Mouse (Mus musculus): ENCODE results near the gene Sbno2. TPM values are rescaled to one million over a fixed set of nuclear protein-coding genes. Genes with fewer than 3 reads are reported as not detected.

Gene Sbno2
- polyA plus RNA-seq, 1 experiment from 2014 or later, result 10.4 TPM

- Histone ChIP-seq H3K9ac (peak overlapping the region; percentile 97), H3K27me3 (no peaks in the 10 kb centered on the region), H3K9me3 (replicated peaks) (no peaks in the 10 kb centered on the region), H3K4me3 (replicated peaks) (peak overlapping the region; percentile 94), H3K4me2 (peak overlapping the region; percentile 82), H3K36me3 (replicated peaks) (peaks cover 55% of the 10 kb centered on the region), H3K4me1 (replicated peaks) (peaks cover 81% of the 10 kb centered on the region), H3K27ac (replicated peaks) (peak overlapping the region; percentile 95)
- 30% methylated on average over 1 of the region's 1 CpGs for WGBS (ENCODE audit: insufficient replicate concordance)
- no peak for ATAC-seq (ENCODE audit: insufficient read depth)
These were observed 12.4 kb upstream of the Sbno2 start for GRCm38 (mm10) chr10:80117736-80118135.

DNA sequence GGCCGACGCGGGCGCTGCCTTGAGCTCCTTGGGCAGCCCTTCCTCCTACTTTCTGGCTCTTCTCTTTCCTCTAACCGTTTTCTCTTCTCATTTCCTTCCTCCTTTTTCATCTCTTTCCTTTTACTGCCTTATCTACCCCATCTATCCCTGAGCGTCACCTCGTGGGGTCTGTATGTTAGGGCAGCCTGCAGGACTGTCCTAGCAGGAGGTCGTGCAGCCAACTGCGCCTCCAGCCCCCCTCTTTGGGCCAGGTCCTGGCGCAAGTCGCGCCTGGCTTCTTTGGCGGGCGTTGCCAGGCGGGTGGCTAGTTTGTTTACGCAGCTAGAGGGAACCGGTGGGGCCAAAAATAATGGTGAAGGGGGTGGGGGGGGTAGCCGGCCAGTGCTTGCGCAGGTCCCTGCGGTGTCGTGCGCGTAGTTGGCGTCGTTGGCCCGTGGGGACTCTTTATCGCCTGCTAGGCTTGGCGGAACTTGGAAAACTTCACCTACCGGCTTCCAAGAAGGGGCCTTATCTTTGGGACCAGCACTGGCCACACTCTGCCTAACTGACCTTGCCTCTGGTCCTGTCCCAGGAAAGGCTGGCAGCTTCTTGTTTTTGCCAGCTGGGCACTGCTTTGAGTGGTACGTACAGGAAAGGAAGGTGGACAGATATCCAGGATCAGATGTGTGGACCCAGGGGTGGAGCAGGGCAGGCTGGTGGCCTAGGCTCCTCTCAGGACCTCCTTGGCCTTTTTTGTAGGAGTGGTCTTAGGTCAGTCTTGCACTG is 11.7 kb upstream of the Sbno2 start:
- H3K27ac ChIP-seq (replicated peaks), result peak overlapping the region; percentile 95
- H3K4me3 ChIP-seq (replicated peaks), result peak overlapping the region; percentile 94
- peaks cover 75% of the 10 kb centered on the region for H3K4me1 ChIP-seq (replicated peaks)
- H3K9ac ChIP-seq, result peak overlapping the region; percentile 97
- peak; percentile 6 for ATAC-seq (ENCODE audit: insufficient read depth)
- WGBS (ENCODE audit: insufficient replicate concordance), result under 1% methylated on average over 30 of the region's 30 CpGs
- peak overlapping the region; percentile 82 for H3K4me2 ChIP-seq
- no peaks in the 10 kb centered on the region for H3K9me3 ChIP-seq (replicated peaks)
- H3K36me3 ChIP-seq (replicated peaks), result peaks cover 49% of the 10 kb centered on the region
- H3K27me3 ChIP-seq, result no peaks in the 10 kb centered on the region

DNA sequence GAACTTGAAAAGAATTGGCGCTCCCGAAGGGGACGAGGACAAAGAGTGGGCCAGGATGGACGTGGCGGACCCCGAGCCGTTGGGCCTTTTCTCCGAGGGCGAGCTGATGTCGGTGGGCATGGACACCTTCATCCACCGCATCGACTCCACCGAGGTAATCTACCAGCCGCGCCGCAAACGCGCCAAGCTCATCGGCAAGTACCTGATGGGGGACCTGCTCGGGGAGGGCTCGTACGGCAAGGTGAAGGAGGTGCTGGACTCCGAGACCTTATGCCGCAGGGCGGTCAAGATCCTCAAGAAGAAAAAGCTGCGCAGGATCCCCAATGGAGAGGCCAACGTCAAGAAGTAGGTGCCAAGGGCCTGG is 11.2 kb upstream of the Sbno2 start:
- H3K4me2 ChIP-seq, result peak overlapping the region; percentile 82
- no peaks in the 10 kb centered on the region for H3K27me3 ChIP-seq
- WGBS (ENCODE audit: insufficient replicate concordance), result under 1% methylated on average over 27 of the region's 27 CpGs
- H3K9me3 ChIP-seq (replicated peaks), result no peaks in the 10 kb centered on the region
- peaks cover 44% of the 10 kb centered on the region for H3K36me3 ChIP-seq (replicated peaks)
- peaks cover 70% of the 10 kb centered on the region for H3K4me1 ChIP-seq (replicated peaks)
- H3K27ac ChIP-seq (replicated peaks), result peak overlapping the region; percentile 95
- H3K9ac ChIP-seq, result peak overlapping the region; percentile 97
- no peak for ATAC-seq (ENCODE audit: insufficient read depth)
- H3K4me3 ChIP-seq (replicated peaks), result peak overlapping the region; percentile 94

DNA sequence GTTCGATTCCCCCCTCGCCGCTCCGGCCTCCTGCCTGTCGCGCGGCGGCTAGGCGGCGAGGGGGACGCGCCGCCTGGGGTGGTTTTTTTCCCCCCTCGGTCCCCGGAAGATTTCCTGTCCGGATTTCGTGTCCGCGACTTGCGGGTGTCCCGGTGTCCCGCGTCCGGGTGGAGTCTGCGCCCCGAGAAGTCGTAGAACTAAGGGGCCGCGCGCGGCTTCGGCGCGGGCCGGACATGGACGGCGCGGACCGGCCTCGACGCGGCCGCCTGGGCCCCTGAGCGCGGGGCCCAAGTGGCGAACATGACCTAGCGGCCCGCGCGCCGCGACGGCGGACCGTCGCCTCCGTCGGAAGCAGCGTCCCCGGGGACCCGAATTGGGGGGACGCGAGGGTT is 10.6 kb upstream of the Sbno2 start:
- Histone ChIP-seq H3K36me3 (replicated peaks) (peaks cover 38% of the 10 kb centered on the region), H3K4me1 (replicated peaks) (peaks cover 68% of the 10 kb centered on the region), H3K4me2 (peak overlapping the region; percentile 82), H3K27me3 (no peaks in the 10 kb centered on the region), H3K9ac (peak overlapping the region; percentile 97), H3K9me3 (replicated peaks) (no peaks in the 10 kb centered on the region), H3K4me3 (replicated peaks) (peak overlapping the region; percentile 94), H3K27ac (replicated peaks) (peak overlapping the region; percentile 95)
- WGBS (ENCODE audit: insufficient replicate concordance), result under 1% methylated on average over 56 of the region's 63 CpGs
- 0 out of 2 replicates have a peak, but pooled peaks have one; percentile 11 for ATAC-seq (ENCODE audit: insufficient read depth)

DNA sequence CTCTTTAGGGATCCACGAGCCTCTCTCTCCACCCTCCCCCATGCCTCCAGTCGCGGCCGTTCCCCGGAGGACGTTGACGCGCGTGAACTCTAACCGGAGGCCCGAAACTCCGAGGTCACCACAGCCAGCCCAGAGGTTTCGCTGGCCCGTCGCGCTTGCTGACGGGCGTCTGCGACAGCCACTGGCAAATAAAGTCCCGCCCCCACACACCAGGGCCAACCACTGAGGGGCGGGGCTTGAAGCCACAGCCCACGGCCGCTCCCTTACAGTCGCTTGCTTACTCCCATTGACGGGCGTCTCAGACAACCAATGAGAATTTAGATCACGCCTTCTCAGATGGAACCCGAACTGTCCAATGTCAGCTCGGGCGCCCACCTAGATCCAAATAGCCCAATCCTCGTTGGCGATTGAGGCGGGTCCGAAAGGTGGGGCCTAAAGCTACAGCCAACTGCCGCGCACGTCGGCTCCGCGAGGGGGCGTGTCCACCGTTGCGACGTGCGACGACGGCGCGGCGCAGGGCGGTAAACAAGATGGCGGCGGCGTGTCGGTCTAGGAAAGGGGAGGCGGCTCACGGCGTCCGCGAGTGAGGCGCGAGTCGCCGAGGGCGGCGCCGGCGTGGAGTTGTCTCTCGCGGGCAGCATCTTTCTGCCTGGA is 10.0 kb upstream of the Sbno2 start, which contains the start of gene Stk11:
Gene Stk11, plus strand, starts transcription at position 514 of the 654 bp plus-strand sequence.
- peak within 1 kb of the TSS; percentile 82 for H3K4me2 ChIP-seq
- ATAC-seq (ENCODE audit: insufficient read depth), result peak; percentile 92
- H3K4me1 ChIP-seq (replicated peaks), result peaks cover 62% of the 10 kb centered on the region
- peak within 1 kb of the TSS; percentile 94 for H3K4me3 ChIP-seq (replicated peaks)
- H3K36me3 ChIP-seq (replicated peaks), result peaks cover 32% of the 10 kb centered on the region
- no peaks in the 10 kb centered on the region for H3K27me3 ChIP-seq
- H3K9ac ChIP-seq, result peak within 1 kb of the TSS; percentile 97
- peak within 1 kb of the TSS; percentile 97 for H3K27ac ChIP-seq (replicated peaks)
- H3K9me3 ChIP-seq (replicated peaks), result no peaks in the 10 kb centered on the region
- under 1% methylated on average over 70 of the region's 70 CpGs for WGBS (ENCODE audit: insufficient replicate concordance)

DNA sequence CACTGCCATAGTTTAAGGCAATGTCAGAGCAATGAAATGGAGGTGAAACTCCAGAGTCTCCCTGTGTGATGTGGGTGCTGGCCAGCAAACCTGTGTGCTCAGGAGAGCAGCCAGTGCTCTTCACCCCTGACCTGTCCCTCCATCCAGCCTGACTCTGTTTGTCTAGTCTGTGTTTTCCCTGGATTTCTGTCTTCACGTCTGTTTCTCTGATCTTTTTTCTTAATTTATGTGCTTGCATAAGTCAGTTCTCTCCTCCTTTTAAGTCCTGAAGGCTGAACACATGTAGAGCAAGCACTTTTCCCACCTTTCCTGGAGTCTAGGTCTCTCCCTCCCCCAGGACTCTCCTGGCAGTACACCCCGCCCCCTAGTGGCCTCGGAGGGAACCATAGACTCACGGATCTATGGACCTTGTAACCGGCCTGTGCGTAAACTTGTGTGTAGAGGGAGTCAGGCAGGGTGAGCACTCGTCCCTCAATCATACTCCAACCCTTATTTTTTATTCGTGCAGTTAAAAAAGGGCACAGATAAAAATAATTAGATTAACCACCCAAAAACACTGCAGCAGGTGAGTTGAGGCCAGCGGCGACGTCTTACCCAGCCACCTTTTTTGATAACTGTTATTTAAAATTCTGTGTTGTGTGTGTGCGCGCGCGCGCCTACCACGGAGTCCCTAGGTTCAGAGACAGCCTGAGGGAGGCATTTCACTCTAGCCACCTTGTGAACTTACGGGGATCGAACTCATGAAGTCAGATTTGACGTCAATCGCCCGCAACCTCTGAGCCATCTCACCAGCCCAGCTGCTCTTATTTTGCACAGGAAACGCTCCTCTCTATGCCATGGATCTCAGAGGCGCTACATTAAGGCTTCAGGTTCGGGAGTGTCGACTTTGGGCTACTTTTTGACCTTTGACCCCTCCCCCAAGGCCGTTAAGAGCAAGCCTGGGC is 9.2 kb upstream of the Sbno2 start:
- H3K36me3 ChIP-seq (replicated peaks), result peaks cover 24% of the 10 kb centered on the region
- peak overlapping the region; percentile 70 for H3K4me3 ChIP-seq (replicated peaks)
- H3K9me3 ChIP-seq (replicated peaks), result no peaks in the 10 kb centered on the region
- peaks cover 54% of the 10 kb centered on the region for H3K4me1 ChIP-seq (replicated peaks)
- peak; percentile 47 for ATAC-seq (ENCODE audit: insufficient read depth)
- peak overlapping the region; percentile 82 for H3K4me2 ChIP-seq
- H3K9ac ChIP-seq, result peak overlapping the region; percentile 83
- 2% methylated on average over 27 of the region's 27 CpGs for WGBS (ENCODE audit: insufficient replicate concordance)
- H3K27ac ChIP-seq (replicated peaks), result peak overlapping the region; percentile 97
- no peaks in the 10 kb centered on the region for H3K27me3 ChIP-seq

GRCm38 (mm10) chr10:80107678-80108077 is 2.3 kb upstream of the Sbno2 start:
- WGBS (ENCODE audit: insufficient replicate concordance), result 62% methylated on average over 6 of the region's 6 CpGs
- Histone ChIP-seq H3K9ac (no peak overlapping the region), H3K9me3 (replicated peaks) (no peaks in the 10 kb centered on the region), H3K4me1 (replicated peaks) (peaks cover 44% of the 10 kb centered on the region), H3K36me3 (replicated peaks) (no peaks in the 10 kb centered on the region), H3K4me2 (no peak overlapping the region), H3K4me3 (replicated peaks) (no peak overlapping the region), H3K27ac (replicated peaks) (no peak overlapping the region), H3K27me3 (no peaks in the 10 kb centered on the region)
- ATAC-seq (ENCODE audit: insufficient read depth), result no peak

- H3K4me3 ChIP-seq (replicated peaks), result no peak overlapping the region
These were observed 555 bp upstream of the Sbno2 start for GRCm38 (mm10) chr10:80105926-80106325.

DNA sequence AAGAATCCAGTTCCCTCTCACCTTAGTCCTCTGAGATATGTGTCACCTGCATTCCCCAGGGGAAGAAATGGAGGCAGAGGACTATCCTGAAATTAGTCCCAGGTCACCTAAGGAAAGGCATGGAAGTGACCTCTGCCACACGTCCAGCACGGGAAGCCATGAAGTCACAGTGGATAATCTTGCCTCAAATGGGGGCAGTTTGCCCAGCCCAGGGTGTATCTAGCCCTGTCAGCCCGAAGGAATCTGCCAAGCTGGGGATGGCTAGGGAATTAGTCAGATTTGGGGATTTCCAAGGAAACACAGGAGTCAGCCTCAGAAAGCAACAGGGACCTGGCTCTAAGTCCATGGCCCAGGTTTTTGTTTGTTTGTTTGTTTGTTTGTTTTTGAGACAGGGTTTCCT is 1.2 kb downstream of the Sbno2 start:
- Histone ChIP-seq H3K4me1 (replicated peaks) (peaks cover 70% of the 10 kb centered on the region), H3K9me3 (replicated peaks) (no peaks in the 10 kb centered on the region), H3K27me3 (no peaks in the 10 kb centered on the region), H3K4me3 (replicated peaks) (no peak overlapping the region), H3K36me3 (replicated peaks) (no peaks in the 10 kb centered on the region), H3K9ac (no peak overlapping the region), H3K27ac (replicated peaks) (peak overlapping the region; percentile 93), H3K4me2 (no peak overlapping the region)
- no peak for ATAC-seq (ENCODE audit: insufficient read depth)
- WGBS (ENCODE audit: insufficient replicate concordance), result 71% methylated on average over 3 of the region's 3 CpGs

More at GRCm38 (mm10) chr10:80105926-80106325, 555 bp upstream of the Sbno2 start:
- H3K4me2 ChIP-seq, result peak overlapping the region; percentile 38; the same call in 1 of the 2 replicates
- no peak overlapping the region for H3K9ac ChIP-seq
- H3K27me3 ChIP-seq, result no peaks in the 10 kb centered on the region
- H3K4me1 ChIP-seq (replicated peaks), result peaks cover 53% of the 10 kb centered on the region
- H3K27ac ChIP-seq (replicated peaks), result peak overlapping the region; percentile 48; the same call in 1 of the 2 replicates
- ATAC-seq (ENCODE audit: insufficient read depth), result no peak
- 65% methylated on average over 5 of the region's 5 CpGs for WGBS (ENCODE audit: insufficient replicate concordance)
- H3K36me3 ChIP-seq (replicated peaks), result no peaks in the 10 kb centered on the region
- no peaks in the 10 kb centered on the region for H3K9me3 ChIP-seq (replicated peaks)

DNA sequence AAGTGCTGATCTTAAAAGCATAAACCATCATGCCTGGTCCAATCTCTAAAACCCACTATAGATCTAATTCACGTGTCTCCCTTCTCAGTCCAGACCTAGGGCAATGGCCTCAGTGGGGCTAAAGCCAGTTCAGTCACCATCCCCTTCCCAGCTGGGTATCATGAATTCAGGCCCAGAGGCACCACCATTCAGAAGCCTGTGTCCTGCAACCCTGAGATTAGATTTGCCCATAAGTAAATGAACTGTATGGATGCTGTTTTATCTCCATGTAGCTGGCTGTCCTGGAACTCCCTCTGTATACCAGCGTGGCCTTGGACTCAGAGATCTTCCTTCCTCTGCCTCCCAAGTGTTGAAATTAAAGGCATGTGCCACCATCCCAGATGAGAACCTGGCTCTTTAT is 2.3 kb downstream of the Sbno2 start:
- peak overlapping the region; percentile 93 for H3K27ac ChIP-seq (replicated peaks)
- no peaks in the 10 kb centered on the region for H3K27me3 ChIP-seq
- peak overlapping the region; percentile 86 for H3K4me2 ChIP-seq
- no peaks in the 10 kb centered on the region for H3K9me3 ChIP-seq (replicated peaks)
- 43% methylated on average over 2 of the region's 2 CpGs for WGBS (ENCODE audit: insufficient replicate concordance)
- H3K36me3 ChIP-seq (replicated peaks), result no peaks in the 10 kb centered on the region
- H3K4me1 ChIP-seq (replicated peaks), result peaks cover 81% of the 10 kb centered on the region
- H3K9ac ChIP-seq, result peak overlapping the region; percentile 97
- peak overlapping the region; percentile 97 for H3K4me3 ChIP-seq (replicated peaks)
- peak; percentile 66 for ATAC-seq (ENCODE audit: insufficient read depth)

All from liver, embryonic 15.5 days (tissue).